Mouse (Mus musculus): ENCODE results near the gene Apbb1ip. TPM values are rescaled to one million over a fixed set of nuclear protein-coding genes. Genes with fewer than 3 reads are reported as not detected.

The Apbb1ip gene
- polyA plus RNA-seq, 1 experiment = 24.8 TPM

DNA sequence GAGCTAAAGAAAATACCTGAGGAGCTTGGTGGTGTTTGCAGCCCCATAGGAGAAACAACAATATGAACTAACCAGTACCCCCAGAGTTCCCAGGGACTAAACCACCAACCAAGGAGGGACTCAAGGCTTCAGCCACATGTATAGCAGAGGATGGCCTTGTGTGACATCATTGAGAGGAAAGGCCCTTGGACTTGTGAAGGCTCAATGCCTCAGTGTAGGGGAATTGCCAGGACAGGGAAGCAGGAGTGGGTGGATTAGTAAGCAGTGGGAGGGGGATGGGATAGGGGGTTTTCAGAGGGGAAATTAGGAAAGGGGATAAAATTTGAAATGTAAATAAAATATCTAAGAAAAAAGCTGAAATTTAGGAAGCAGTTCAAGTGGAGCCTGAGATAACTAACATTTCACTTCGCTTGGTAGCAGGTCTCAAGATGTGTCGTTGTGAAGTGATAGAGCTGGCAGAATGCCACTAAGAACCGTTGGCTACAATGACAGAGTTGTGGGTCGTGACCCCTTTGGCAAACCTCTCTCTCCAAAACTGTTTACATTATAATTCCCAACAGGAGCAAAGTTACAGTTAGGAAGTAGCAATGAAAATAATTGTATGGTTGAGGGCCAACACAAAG lies 7.6 kb downstream of the Apbb1ip start:
- H3K36me3 ChIP-seq (ENCODE audit: control insufficient read depth, insufficient read depth, low read length) = peaks cover 7% of the 10 kb centered on the region
- H3K27me3 ChIP-seq (ENCODE audit: control insufficient read depth, insufficient read depth, low read length) = no peaks in the 10 kb centered on the region
- WGBS = 52% methylated on average over 4 of the region's 4 CpGs
- H3K4me3 ChIP-seq (ENCODE audit: extremely low read depth, insufficient read depth, insufficient read length) = no peak overlapping the region
- H3K4me1 ChIP-seq (ENCODE audit: control insufficient read depth, insufficient read depth, insufficient read length) = peaks cover 20% of the 10 kb centered on the region
- DNase-seq (ENCODE audit: low read depth in 1 of 2, low spot score in 2 of 2) = no peak
- H3K27ac ChIP-seq (ENCODE audit: insufficient read depth, low read length) = no peak overlapping the region
- TF ChIP-seq POLR2A (IDR thresholded peaks at IDR 0.05; ENCODE audit: low read depth, low read length) (no peak), CTCF (IDR thresholded peaks at IDR 0.05; ENCODE audit: extremely low read depth, insufficient read depth, insufficient read length, insufficient replicate concordance) (no peak)

DNA sequence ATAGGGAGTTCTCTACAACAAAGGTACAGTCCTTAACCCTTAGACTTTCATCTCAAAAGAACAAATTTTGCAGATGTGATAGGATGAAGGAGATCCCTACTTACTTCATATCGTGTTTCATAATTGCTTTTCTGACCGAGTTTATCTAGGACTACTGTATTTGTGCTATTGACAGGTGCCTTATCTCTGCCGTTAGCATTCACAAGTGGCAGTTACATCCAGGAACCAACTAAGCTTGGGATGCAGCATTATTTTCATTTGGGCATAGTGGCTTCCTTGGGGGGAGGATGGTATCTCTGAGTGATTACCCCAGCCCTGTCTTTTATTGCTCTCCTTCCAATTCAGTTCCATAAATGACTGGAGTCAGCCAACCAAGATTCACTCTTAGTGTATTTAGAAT lies 8.2 kb downstream of the Apbb1ip start:
- WGBS = 70% methylated on average over 3 of the region's 3 CpGs
- 0 out of 2 replicates have a peak overlapping the region, but pooled peaks have one; percentile 1 for H3K27ac ChIP-seq (ENCODE audit: insufficient read depth, low read length)
- DNase-seq (ENCODE audit: low read depth in 1 of 2, low spot score in 2 of 2) = no peak

DNA sequence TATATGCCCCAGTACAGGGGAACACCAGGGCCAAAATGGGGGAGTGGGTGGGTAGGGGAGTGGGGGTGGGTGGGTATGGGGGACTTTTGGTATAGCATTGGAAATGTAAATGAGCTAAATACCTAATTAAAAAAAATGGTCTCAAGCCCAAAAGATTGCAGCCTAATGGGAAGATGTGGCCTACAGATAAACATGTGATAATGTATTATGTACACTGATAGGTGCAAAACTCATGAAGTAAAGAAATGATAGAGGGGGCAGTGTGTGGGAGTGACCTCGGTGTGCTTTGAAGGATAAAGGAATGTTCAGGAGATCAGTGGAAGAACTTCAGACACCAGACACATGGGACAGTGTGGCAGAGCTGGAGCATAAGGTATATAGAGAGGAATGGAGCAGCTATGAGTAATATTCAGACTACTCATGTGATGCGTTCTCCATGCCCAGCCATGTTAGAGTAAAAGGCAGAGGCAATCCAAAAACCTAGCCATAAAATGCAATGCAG lies 9.3 kb downstream of the Apbb1ip start:
- TF ChIP-seq POLR2A (IDR thresholded peaks at IDR 0.05; ENCODE audit: low read depth, low read length) (no peak), CTCF (IDR thresholded peaks at IDR 0.05; ENCODE audit: extremely low read depth, insufficient read depth, insufficient read length, insufficient replicate concordance) (no peak)
- DNase-seq (ENCODE audit: low read depth in 1 of 2, low spot score in 2 of 2) = no peak
- peaks cover 7% of the 10 kb centered on the region for H3K36me3 ChIP-seq (ENCODE audit: control insufficient read depth, insufficient read depth, low read length)
- 76% methylated on average over 2 of the region's 2 CpGs for WGBS
- peak overlapping the region; percentile 72 for H3K27ac ChIP-seq (ENCODE audit: insufficient read depth, low read length)
- no peaks in the 10 kb centered on the region for H3K27me3 ChIP-seq (ENCODE audit: control insufficient read depth, insufficient read depth, low read length)
- H3K4me3 ChIP-seq (ENCODE audit: extremely low read depth, insufficient read depth, insufficient read length) = no peak overlapping the region
- peaks cover 15% of the 10 kb centered on the region for H3K4me1 ChIP-seq (ENCODE audit: control insufficient read depth, insufficient read depth, insufficient read length)

More for the DNA sequence above, 8.2 kb downstream of the Apbb1ip start:
- Histone ChIP-seq H3K4me3 (ENCODE audit: extremely low read depth, insufficient read depth, insufficient read length) (no peak overlapping the region), H3K36me3 (ENCODE audit: control insufficient read depth, insufficient read depth, low read length) (peaks cover 7% of the 10 kb centered on the region), H3K27me3 (ENCODE audit: control insufficient read depth, insufficient read depth, low read length) (no peaks in the 10 kb centered on the region), H3K4me1 (ENCODE audit: control insufficient read depth, insufficient read depth, insufficient read length) (peaks cover 20% of the 10 kb centered on the region)
- TF ChIP-seq CTCF (IDR thresholded peaks at IDR 0.05; ENCODE audit: extremely low read depth, insufficient read depth, insufficient read length, insufficient replicate concordance) (no peak), POLR2A (IDR thresholded peaks at IDR 0.05; ENCODE audit: low read depth, low read length) (no peak)

DNA sequence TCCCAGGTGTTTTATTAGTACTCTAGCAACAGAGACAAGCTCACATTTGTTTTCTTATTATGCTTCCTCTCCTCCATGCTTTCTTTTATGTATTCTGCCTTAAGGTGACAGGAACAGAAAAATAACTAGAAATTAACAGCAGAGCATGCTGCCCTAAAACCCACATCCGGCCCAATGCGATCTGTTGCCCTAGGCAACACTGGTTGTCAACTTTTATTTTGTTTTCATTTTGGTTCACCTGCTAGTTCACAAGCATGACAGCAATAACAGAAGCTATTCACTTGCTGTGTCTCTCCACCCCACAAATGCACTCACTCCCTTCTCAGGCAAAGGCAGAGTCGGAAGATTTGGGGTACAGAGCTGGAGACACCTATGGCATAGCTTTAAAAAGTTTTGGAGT lies 10.3 kb downstream of the Apbb1ip start:
- H3K4me1 ChIP-seq (ENCODE audit: control insufficient read depth, insufficient read depth, insufficient read length) = peaks cover 15% of the 10 kb centered on the region
- peak overlapping the region; percentile 82 for H3K27ac ChIP-seq (ENCODE audit: insufficient read depth, low read length)
- H3K36me3 ChIP-seq (ENCODE audit: control insufficient read depth, insufficient read depth, low read length) = peaks cover 4% of the 10 kb centered on the region
- TF ChIP-seq CTCF (IDR thresholded peaks at IDR 0.05; ENCODE audit: extremely low read depth, insufficient read depth, insufficient read length, insufficient replicate concordance) (no peak), POLR2A (IDR thresholded peaks at IDR 0.05; ENCODE audit: low read depth, low read length) (no peak)
- H3K4me3 ChIP-seq (ENCODE audit: extremely low read depth, insufficient read depth, insufficient read length) = peak overlapping the region; percentile 18
- 10% methylated on average over 3 of the region's 3 CpGs for WGBS
- H3K27me3 ChIP-seq (ENCODE audit: control insufficient read depth, insufficient read depth, low read length) = no peaks in the 10 kb centered on the region
- DNase-seq (ENCODE audit: low read depth in 1 of 2, low spot score in 2 of 2) = peak; percentile 65 to 87

DNA sequence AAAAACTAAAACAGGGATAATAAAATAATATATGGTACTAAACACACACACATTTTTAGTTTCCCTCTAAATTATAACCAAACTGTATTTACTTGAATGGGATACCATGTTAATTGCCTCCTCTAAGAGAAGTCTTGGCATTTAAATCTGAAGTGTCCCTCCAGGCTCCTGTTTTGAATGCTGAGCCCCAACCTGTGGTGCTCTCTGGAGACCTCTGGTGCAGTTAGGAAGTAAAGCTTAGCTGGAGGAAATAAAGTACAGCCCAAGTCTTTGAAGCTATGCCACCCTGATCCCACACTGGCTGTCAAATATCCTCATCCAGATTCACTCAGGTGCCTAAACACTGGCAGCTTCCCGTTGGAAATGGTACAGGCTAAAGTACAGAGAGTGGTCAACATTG lies 10.9 kb downstream of the Apbb1ip start:
- Histone ChIP-seq H3K4me1 (ENCODE audit: control insufficient read depth, insufficient read depth, insufficient read length) (peaks cover 15% of the 10 kb centered on the region), H3K36me3 (ENCODE audit: control insufficient read depth, insufficient read depth, low read length) (peaks cover 2% of the 10 kb centered on the region), H3K27ac (ENCODE audit: insufficient read depth, low read length) (peak overlapping the region; percentile 74), H3K27me3 (ENCODE audit: control insufficient read depth, insufficient read depth, low read length) (no peaks in the 10 kb centered on the region), H3K4me3 (ENCODE audit: extremely low read depth, insufficient read depth, insufficient read length) (no peak overlapping the region)
- TF ChIP-seq POLR2A (IDR thresholded peaks at IDR 0.05; ENCODE audit: low read depth, low read length) (no peak), CTCF (IDR thresholded peaks at IDR 0.05; ENCODE audit: extremely low read depth, insufficient read depth, insufficient read length, insufficient replicate concordance) (no peak)
- 24% methylated on average over 1 of the region's 1 CpGs for WGBS
- DNase-seq (ENCODE audit: low read depth in 1 of 2, low spot score in 2 of 2) = no peak

DNA sequence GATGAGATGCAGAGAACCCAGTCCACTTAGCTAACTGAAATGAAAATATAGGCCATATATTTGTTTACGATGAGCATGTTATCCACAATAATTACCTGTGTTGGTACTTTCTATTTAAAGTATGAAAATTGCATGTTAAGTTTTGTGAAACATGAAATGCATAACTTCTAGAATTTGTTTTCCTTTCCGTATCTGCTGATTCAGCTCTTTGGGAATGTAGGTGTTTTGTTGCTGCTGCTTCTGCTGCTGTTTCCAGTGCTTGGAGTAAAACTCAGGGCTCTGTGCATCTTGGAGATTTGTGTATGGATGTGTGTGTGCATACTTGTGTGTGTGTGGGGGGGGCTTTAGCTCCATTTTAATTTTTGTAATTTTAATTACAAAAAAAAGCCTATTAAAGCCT lies 14.8 kb downstream of the Apbb1ip start:
- Histone ChIP-seq H3K27ac (ENCODE audit: insufficient read depth, low read length) (no peak overlapping the region), H3K4me1 (ENCODE audit: control insufficient read depth, insufficient read depth, insufficient read length) (peaks cover 12% of the 10 kb centered on the region), H3K27me3 (ENCODE audit: control insufficient read depth, insufficient read depth, low read length) (no peaks in the 10 kb centered on the region), H3K4me3 (ENCODE audit: extremely low read depth, insufficient read depth, insufficient read length) (no peak overlapping the region), H3K36me3 (ENCODE audit: control insufficient read depth, insufficient read depth, low read length) (peaks cover 1% of the 10 kb centered on the region)
- no peak for DNase-seq (ENCODE audit: low read depth in 1 of 2, low spot score in 2 of 2)
- no peak for TF ChIP-seq CTCF (IDR thresholded peaks at IDR 0.05; ENCODE audit: extremely low read depth, insufficient read depth, insufficient read length, insufficient replicate concordance)
- no peak for TF ChIP-seq POLR2A (IDR thresholded peaks at IDR 0.05; ENCODE audit: low read depth, low read length)
- WGBS = 91% methylated on average over 2 of the region's 2 CpGs

DNA sequence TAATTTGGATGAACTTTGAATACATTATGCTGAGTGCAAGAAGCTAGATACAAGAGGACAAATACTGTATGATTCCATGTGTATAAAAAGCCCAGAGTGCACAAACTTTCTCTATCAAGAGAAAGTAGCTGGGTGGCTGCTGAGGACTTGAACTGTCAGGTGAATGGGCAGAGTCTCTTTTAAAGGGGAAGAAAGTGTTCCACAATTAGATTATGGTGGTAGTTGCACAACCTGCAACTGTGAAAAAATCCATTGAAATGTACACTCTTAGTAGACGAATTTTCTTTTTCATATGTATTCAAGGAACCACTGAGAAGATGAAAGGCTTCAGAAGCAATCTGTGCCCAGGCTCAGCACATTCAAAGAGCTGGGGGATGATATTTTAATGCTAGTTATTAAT lies 15.7 kb downstream of the Apbb1ip start:
- Histone ChIP-seq H3K27me3 (ENCODE audit: control insufficient read depth, insufficient read depth, low read length) (no peaks in the 10 kb centered on the region), H3K4me1 (ENCODE audit: control insufficient read depth, insufficient read depth, insufficient read length) (peaks cover 8% of the 10 kb centered on the region), H3K4me3 (ENCODE audit: extremely low read depth, insufficient read depth, insufficient read length) (no peak overlapping the region), H3K27ac (ENCODE audit: insufficient read depth, low read length) (no peak overlapping the region), H3K36me3 (ENCODE audit: control insufficient read depth, insufficient read depth, low read length) (peaks cover 1% of the 10 kb centered on the region)
- no peak for DNase-seq (ENCODE audit: low read depth in 1 of 2, low spot score in 2 of 2)
- TF ChIP-seq POLR2A (IDR thresholded peaks at IDR 0.05; ENCODE audit: low read depth, low read length) (no peak), CTCF (IDR thresholded peaks at IDR 0.05; ENCODE audit: extremely low read depth, insufficient read depth, insufficient read length, insufficient replicate concordance) (no peak)
- WGBS = 29% methylated on average over 1 of the region's 1 CpGs
